Mouse (Mus musculus) lung, postnatal 10 days (tissue): ENCODE results near the gene Sptbn4.
A peak's percentile ranks its signal among the peaks of the same experiment; 100 is the strongest.

Source experiments
- DNase-seq: peaks from one replicate; pipeline ENCODE4 v3.0.0; 2021

The Sptbn4 gene

DNA sequence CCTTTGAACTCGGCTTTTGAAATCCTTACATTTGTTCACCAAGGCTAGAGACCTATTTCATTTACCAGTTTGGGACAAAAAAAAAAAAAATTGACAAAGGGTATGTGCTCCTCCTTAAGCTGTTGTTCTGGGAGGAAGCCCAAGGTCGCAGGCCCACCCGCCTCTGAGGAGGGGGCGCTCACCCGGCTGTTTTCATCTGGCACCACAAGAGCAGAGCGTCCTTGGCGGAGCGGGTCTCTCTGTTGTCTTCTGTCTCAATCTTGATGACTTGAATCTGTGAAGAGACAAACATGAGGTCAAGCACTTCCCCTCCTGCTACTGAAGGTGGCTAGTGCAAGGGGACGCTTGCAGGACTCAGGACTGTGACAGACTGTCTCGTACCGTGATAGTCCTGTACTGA lies 19.5 kb downstream of the Sptbn4 start:
- no peak for DNase-seq

DNA sequence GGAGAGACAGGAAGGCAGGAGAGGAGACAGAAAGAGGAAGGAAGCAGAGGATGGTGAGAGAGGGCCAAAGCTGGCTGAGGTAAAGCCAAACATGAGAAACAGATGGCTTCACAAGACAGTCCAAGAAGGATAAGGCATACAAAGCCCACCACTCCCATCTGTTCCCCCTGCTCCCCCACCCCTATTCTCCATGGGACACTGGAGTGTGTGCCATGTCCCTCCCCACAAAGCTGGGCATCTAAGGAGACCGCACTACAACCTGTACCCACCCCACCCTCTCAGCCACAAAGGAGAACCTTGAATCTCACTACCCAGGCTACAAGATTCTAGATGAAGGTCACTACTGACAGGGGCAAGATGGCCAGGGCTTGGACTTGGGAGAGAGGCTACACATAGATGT lies 20.1 kb downstream of the Sptbn4 start:
- DNase-seq = no peak

DNA sequence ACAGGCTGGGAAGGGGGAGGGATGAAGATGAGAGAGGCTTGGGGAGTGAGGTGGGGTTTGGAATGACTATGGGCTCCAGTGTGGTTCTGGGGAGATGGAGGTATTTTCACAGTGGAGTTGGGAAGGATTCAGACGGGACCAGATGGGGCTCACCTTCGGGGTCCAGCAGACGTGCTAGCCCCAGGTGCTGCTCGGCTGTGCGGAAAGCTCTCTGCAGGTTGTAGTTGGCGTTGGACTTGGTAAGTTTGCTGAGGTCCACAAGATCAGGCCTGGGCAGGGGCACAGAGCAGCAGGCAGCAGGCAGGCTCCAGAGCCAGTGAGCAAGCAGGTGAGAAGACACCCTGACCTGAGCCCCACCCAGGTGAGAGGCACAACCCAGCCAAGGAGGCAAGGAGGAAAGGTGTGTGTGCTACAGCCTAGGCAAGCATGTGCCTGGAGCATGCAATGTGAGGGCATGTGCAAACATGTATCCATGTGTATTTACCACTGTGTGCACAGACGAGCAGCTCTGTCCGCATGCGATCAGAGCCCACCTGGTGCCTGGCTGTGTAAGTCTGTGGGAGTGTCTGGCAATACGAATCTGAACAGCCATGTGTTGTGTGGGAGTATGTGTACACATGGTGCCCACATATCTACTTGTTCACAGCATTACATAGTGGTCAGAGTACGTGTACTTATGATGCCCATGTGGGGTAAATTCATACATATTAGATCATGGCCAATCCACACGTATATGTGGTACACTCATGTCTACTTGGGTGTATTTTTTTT lies 23.7 kb downstream of the Sptbn4 start:
- DNase-seq = no peak

DNA sequence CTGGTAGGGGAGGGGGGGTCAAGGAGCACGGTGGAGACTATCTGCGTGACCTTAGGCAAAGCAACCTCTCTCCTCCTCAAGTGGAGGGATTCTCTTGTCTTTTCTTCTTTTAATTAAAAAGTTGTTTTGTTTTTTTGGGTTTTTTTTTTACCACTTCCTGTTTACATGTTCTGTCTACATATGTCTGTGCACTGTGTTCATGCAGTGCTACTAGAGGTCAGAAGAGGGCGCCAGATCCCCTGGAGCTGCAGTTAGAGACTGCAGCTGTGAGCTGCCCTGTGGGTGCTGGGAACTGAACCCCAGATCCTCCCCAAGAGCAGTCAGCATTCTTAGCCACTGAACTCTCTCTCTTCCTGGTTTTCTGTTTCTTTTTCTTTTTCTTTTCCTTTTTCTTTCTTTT lies 28.4 kb downstream of the Sptbn4 start:
- DNase-seq = no peak

DNA sequence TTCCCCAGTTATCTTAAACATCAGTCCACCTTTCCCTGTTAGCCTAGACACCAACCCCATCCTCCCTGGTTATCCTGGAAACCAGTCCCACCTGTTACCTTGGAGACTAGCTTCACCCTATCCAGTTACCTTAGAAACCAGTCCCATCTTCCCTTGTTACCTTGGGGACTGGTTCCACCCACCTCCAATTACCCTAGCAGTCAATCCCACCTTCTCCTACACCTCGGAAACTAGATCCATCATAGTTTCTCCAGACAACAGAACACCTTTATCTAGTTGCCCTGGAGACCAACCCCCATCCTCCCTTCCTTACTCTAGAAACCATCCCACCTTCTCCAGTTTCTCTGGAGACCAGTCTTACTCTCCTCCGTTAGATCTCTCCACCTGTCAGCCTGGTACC lies 30.3 kb downstream of the Sptbn4 start:
- DNase-seq = no peak

DNA sequence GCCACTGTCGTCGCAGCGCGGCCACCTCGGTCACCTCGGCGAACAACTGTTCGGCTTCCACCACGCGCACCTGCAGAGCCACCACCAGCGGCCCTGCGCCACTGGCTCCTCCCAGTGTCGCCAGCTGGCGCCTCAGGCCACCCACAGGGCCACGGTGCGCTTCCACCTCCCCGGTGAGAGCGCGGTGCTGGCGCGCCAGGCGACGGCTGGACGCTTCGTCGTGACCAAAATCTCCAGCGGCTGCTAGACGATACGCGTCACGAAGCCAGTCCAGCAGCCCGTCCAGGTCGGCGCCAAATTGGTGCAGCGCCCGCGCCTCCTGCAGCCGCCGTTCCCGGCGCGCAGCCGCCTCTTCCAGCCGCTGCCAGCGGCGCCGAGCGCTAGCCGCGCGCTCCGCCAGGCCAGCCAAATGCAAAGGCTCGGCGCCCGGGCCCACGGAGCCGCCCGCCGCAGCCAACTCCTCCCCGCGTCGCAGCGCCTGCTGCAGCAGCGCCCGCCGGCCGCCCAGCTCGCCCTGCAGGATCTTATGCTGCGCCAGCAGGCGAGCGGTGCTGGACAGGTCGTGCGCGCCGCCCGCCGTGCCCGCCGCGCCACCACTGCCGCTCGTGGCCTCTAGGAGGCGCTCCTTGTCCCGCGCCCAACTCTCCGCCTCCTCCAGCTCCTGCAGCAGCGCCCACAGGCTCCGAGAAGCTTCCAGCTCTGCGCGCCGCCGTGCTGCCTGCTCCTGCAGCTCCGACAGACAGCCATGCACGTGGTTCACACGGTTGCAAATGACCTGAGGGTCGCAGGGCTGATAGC lies 38.9 kb downstream of the Sptbn4 start:
- peak; percentile 78 for DNase-seq

DNA sequence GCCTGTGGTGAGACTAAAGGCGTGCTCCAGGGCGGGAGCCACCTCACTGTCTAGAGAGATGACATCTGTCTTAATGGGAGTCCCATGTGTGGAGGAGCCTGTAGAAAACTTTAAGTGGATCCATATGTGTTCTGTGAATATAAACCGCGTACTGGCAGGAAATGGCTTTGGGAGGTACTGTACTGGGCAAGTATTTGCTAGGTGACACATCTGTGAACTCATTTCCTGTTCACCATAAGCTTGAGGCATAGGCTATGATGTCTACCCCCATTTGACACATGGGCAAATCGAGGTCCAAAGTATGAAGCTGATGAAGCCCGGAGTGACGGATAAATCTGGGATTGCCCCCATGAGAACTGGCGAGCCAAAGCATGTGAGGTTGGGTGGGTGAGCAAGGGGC lies 39.7 kb downstream of the Sptbn4 start:
- no peak for DNase-seq

DNA sequence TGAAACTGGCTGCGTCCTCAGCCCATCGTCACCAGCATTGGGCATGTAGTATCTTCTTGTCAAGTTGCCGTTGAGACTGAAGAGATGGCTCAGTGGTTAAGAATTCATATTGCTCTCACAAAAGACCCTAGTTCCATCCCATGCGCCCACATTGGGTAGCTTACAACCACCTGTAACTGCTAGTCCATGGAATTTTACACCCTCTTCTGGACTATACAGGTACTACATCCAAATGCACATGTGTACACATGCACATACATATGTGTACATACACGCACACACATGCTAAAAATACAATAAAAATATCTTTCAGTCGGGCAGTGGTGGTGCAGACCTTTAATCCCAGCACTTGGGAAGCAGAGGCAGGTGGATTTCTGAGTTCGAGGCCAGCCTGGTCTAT lies 41.0 kb downstream of the Sptbn4 start:
- DNase-seq = no peak

DNA sequence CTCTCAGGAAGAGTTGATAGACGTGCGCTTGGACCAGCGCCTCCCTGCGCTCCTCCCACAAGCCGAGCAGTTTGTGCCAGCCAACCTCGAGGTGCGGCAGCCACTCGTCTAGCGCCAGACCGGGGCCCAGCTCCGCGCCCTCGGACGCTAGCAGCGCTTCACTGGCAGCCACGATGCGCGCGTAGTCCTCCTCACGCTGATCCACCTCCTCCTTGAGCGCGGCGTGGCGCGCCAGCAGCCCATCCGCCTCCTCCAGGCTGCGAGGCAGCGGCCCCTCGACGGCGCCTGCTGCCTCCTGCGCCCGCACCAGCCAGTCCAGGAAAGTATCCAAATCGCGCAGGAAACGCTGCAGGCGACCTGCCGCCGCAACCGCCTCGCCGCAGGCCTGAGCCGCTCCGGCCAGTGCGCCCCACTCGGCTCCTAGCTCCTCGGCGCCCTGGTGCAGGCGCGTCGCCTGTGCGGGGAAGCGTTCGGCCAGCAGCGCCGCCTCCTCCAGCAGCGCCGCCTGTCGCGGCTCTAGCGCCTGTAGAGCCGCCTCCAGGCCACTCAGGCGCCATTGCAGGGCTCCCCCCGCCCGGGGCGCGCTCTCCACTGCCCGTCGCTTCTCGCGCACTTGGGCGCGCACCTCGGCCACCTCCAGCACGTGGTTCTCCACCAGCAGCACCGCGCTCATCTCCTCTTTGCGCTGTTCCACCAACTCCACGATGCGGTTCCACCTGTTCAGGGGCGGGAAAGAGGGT lies 43.1 kb downstream of the Sptbn4 start:
- no peak for DNase-seq

DNA sequence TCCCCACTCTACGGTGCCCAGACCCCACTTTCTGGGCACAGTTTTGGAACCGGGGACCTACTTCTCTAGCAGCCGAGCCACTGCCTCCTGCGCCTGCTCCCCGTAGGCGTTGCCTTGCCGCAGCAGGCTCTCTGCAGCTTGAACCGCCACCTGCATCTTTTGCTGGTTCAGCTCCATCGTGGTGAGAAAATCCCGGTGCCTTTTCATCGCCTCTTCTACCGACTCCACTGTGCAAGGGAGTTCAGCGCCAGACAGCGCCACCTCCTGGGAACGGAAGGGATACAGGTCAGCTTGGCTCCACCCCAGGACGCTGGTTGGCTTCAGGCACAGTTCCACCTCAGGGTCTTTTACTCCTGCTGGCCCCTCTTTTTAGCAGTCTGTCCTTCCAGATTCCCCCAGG lies 44.8 kb downstream of the Sptbn4 start:
- DNase-seq = peak; percentile 71

DNA sequence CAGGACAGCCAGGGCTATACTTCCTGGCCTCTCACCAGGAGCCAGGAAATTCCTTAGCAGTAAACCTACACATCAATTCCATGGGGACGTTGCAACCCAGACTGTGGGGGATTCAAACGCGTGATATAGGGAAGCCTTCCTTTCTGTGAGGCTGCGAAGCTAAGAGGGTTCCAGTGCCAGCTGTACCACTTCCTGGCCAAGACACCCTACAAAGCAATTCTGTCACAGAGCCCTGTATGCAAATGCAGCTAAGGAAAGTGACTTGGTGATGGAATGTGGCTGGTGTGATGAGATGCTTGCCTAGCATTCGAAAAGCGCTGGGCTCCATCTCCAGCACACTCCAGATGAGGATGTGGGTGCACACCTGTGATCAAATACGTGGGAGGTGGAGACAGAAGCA lies 46.9 kb downstream of the Sptbn4 start:
- no peak for DNase-seq

DNA sequence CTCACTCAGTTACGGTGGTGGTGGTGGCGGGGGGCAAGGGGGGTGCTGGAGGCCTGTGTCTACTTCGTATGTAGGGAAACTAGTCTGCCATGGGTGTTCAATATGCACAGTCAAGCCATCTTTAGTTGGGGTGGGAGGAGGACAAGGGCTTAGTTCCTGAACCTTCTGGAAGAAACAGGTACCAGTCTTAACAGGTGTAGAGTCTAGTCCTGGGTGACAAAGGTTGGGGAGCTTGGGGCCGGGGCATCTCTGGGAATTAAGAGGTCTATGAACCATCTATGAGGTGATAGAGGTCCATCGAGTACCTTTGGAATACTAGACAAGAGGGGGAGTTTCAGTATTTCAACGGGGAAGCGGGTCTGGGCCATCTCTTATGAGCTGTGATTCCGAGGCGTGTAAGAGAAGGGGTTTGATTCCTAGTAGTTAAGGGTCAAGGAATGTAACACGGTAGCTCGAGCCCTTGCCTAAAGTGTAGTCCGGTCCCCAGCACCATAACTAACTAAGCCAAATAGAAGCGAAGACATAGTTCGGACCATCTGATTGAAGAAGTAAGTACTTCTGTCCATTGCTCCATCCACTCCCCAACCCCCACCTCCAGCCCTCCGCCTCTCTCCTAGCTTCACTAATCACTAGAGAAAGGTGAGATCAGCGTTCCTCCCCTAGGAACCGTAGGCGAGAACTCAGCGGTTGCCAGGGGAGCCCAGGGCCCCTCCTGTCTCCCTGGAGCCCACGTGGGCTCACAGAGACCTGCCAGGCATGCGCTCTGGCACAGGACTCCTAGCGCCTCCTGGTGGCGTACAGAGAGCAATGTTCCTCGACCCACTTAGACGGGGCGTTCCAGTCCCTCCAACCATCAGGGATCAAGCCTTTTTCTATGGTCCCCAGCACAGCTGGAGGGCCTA lies 50.2 kb downstream of the Sptbn4 start:
- peak; percentile 51 for DNase-seq

DNA sequence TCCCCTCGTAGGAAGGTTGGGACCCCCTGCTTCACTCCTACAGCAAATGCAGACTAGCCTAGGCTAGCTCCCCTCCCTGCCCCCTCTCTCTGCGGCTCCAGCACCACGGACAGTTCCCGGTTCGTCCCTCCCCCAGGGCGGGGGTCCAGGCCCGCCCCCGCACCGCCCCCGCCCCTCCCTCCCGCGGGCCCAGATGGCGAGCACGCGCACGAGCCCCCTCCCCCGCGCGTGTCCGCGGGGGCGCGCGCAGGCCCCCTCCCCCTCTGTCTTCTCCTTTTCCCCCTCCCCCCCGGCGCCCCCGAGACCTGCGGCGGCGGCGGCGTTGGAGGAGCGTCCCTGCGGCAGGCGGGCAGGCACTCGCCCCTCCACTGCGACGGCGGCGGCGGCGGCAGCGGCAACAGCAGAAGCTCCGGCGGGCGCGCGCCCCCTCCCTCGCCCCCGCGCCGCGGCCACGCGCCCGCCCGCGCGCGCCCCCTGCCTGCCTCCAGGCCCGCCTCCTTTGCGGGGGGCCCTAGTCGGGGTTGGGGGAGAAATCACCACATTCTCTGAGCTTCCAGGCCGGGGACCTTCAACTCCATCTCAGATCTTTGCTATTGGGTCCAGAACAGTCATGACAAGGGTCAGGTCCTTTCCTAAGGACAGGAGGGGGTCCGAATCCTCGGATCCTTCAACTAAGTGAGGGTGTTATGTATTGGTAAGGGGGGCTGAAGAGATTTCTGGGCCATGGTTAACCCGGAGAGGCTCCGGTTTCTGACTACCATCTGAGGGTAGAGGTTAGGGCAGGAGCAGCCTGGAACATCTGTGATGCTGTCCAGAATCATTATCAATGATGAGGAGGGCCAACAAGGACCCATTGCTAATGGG lies 51.1 kb downstream of the Sptbn4 start:
- peak; percentile 34 for DNase-seq

DNA sequence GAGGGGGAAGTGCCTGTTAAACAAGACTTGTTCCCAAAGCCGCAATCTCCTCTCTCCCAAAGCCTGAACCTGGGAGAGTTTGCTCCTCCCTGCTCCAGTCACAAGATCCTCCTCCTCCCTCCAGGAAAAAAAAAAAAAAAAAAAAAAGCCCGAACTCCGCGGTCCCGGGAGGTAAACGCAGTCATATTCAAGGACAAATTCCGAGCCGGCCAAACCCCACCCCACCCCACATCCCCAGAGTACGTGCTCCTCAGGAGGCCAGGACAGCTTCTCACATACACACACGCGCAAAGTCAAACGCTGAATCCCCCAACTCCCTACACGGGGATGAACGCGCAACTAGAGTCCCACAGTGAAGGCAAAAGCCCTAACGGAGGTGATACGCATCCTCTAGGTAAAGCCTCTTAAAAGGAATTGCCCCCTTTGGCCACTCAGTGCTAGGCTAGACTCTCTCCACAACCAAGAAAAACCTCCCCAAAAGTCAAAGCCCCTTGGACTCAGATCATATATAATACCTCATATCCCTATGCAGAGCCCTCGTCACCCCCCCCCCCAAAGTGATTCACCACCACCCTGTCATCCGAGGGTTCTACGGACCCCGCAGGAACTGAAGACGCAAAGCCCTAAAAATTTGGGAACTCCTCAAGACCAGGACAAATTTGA lies 51.8 kb downstream of the Sptbn4 start:
- DNase-seq = no peak

DNA sequence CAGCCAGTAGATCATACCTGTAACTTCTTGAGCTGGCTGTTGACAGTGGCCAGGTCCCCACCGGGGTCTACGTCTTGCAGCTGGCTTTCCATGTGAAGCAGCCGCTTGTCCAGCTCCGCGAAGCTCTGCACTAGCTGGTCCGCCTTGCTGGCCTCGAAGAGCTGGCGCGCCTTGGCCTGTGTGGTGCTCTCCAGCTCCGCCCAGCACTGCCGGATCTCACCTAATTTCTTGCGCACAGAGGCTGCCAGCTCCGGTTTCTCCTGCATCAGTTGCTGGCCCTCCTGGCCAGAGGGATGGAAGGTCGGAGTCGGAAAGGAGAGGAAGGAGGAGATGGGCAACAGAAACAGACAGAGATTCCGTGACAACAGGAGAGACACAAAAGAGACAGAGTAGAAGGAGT lies 56.1 kb downstream of the Sptbn4 start:
- DNase-seq = no peak

DNA sequence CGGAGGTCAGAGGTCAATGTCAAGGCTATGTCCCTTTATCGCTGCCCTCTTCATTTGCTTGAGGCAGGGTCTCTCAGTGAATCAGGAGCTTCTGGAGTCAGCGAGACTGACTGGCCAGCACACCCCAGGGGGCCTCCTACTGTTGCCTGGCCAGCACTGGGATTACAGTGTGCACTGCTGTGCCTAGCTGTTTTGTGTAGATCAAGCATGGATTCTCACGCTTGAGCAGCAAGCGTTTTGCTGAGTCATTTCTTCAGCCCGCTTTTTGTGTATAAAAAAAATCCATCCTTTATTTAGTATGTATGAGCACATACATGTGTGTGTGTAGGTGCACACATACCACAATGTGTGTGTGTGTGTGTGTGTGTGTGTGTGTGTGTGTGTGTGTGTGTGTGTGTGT lies 58.3 kb downstream of the Sptbn4 start:
- DNase-seq = no peak

DNA sequence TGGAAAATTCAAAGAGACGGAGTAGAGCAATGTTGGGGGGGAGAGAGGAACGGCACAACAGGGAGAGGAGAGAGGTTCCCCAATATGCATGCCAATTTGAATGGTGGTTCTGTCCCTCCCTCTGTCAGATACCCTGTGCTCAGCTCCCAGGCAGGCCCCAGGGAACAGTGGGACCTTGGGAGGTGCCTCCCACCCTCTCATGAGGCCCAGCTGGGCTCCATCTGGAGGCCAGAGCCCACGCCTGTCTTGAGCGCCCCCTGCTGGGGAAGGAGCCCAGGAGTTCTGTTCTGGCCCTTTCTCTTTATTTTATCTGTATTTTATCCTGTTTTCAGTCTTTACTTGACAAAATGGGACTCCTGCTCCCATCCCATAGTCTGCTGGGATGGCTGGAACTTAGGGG lies 62.8 kb downstream of the Sptbn4 start:
- DNase-seq = peak; percentile 78

DNA sequence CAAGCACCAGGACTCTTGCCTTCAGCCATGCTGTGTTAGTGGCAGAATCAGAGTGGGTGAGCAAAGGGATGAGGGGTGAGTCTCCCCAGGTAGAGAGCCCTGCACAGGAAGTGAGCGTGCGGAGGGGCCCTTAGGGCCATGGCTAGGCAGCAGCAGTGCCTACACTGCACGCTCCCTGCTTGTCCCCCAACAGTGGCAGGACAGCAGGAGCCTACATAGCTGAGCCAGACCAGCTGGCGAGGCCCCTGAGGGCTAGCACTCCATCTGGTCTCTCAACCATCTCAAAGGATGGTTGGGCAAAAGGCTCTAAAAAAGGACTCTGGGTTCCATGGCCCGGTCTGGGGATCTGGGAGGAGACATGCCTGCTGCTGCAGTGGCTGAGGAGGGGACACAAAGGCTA lies 63.4 kb downstream of the Sptbn4 start:
- DNase-seq = no peak

DNA sequence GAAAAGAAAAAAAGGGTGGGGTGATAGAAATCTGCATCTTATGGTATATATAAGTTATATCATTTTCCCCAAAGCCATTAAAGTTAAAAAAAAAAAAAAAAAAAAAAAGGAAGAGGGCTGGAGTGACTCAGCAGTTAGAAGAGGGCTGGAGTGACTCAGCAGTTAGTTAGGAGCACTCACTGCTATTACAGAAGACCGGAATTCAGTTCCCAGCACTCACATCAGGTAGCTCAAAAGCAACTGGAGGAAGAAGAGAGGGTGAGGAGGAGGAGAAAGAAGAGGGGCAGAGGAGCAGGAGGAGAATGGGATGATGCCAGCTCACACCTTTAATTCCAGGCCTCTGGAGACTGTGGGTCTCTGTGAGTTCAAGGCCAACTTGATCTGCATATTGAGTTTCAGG lies 64.3 kb downstream of the Sptbn4 start:
- no peak for DNase-seq

DNA sequence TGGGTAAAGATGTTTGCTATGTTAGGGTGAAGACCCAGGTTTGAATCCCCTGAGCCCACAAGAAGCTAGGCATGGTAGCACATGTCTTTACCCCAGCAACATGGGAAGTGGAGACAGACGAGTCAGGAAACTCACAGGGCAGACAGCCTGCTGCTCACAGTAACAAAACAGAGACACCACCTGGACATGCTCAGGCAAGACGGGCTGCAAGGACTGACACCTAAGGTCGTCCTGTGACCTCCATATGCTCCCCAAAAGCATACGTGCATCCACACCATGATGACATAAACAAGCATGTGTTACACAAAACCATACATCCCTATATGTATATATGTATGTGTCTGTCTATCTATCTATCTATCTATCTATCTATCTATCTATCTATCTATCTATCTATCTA lies 65.9 kb downstream of the Sptbn4 start:
- DNase-seq = no peak

DNA sequence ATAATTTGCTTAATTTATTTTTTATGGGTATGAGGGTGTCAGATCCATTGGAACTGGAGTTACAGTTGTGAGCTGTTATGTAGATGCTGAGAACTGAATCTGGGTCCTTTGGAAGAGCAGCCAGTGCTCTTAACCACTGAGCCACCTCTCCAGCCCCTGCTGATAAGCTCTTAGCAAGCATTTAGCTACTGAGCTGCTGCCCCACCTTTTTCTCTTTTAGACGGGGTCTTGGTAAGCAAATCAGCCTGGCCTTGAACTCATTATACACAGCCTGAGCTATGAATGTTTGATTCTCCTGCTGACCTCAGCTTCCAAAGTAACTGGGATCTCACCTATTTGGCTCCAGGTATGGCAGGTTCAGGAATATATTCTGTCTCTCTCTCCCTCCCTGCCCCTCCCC lies 66.5 kb downstream of the Sptbn4 start:
- no peak for DNase-seq
